Mouse (Mus musculus) heart, adult 2 months (tissue): Measurements from ENCODE around the gene Gcn1l1. TPM values are rescaled to one million over a fixed set of nuclear protein-coding genes. Genes with fewer than 3 reads are reported as not detected.

Source experiments
- DNase-seq, 2 experiments: peaks; one replicate each; pipeline ENCODE4 v3.0.0; 2021
- H3K27ac ChIP-seq: fragments of 200-600 bp; 2 replicates; pipeline ENCODE4 v1.8.1; 2022
- H3K27me3 ChIP-seq: fragments of 200-500 bp; 2 replicates; pipeline ENCODE4 v1.6.1; 2012; ENCODE audit warnings: mild to moderate bottlenecking, low read length, inconsistent platforms, mixed read lengths; ENCODE audit not compliant: control insufficient read depth, insufficient read depth
- H3K36me3 ChIP-seq: fragments of 200-500 bp; 2 replicates; pipeline ENCODE4 v1.6.1; 2012; ENCODE audit warnings: low read length, inconsistent platforms; ENCODE audit not compliant: control insufficient read depth, insufficient read depth
- H3K4me1 ChIP-seq: fragments of 200-500 bp; 2 replicates; pipeline ENCODE4 v1.6.1; 2011; ENCODE audit warnings: low read length; ENCODE audit not compliant: control insufficient read depth, insufficient read depth
- H3K4me3 ChIP-seq: fragments of 200-600 bp; 2 replicates; pipeline ENCODE4 v1.8.1; 2022
- H3K79me2 ChIP-seq: fragments of 200-500 bp; replicated peaks from 2 replicates; pipeline ENCODE4 v1.6.1; 2012; ENCODE audit warnings: mild to moderate bottlenecking, inconsistent platforms, low read length, moderate library complexity, mixed read lengths; ENCODE audit not compliant: control insufficient read depth, insufficient read depth
- H3K9ac ChIP-seq: fragments of 200-500 bp; 2 replicates; pipeline ENCODE4 v1.6.1; 2012; ENCODE audit warnings: low read depth, mild to moderate bottlenecking, control low read depth, inconsistent platforms, low read length, mixed read lengths
- CTCF ChIP-seq: fragments of 200-600 bp; IDR thresholded peaks from 2 replicates; pipeline ENCODE4 v1.8.1; 2022; ENCODE audit warnings: antibody characterized with exemption, mild to moderate bottlenecking, moderate library complexity
- EP300 ChIP-seq: fragments of 200-500 bp; IDR thresholded peaks from 2 replicates; pipeline ENCODE4 v1.6.1; 2011; ENCODE audit warnings: low read depth, low read length, control low read depth; ENCODE audit not compliant: insufficient read depth
- POLR2A ChIP-seq: fragments of 200-500 bp; IDR thresholded peaks from 2 replicates; pipeline ENCODE4 v1.6.1; 2011; ENCODE audit warnings: mild to moderate bottlenecking, low read depth, low read length, control low read depth; ENCODE audit not compliant: insufficient read depth
- WGBS: fragments of 180-500 bp; shearing (Covaris S2); methylation state at CpG from one replicate; pipeline ENCODE4 v1.1.7; 2018; 5-methylcytosine and 5-hydroxymethylcytosine counted together
- intact Hi-C: fragments of 180-260 bp; cut with DNase I; formaldehyde crosslinking; loops from one replicate; pipeline ENCODE4 v1.15.1; 2025
- polyA plus RNA-seq: library from polyadenylated mRNA; depleted of rRNA; stranded (reverse); fragments of >200 nt; gene quantifications from 2 replicates; pipeline ENCODE4 v1.2.3, GENCODE M21; 2012
- total RNA-seq, 2 experiments: library from RNA; stranded (reverse); gene quantifications; 2 replicates each; pipeline ENCODE4 v1.2.3; 2021

Gcn1l1 gene
- total and polyA plus RNA-seq, 3 experiments: 21.5 to 40.1 (median 34.2) TPM

DNA sequence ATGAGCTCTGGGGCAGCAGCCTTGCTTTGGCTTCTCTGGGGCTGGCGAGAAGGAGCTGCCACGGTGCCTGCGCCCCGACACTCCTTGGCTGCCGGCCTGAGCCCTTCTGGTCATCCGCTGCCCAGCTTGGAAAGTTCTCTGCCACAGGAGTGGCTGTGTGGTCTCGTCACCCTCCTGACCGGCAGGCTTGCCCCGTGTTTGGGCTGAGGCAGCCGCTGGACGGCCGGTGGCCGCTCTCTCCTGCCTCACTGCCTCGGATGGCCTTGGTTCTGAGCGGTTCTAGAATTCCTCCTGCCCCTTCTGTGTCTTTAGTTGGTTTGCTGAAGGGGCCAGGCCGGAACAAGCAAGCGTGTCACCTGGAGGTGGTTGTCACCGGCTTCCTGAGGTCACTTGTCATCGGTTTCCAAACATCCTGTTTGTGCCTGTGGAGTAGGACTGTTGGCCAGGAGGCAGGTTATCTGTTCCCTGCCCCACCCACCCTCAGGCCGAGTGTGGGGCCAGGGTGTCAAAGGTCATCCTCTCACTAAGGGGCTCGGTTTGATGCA is 44.7 kb upstream of the Gcn1l1 start:
- DNase-seq: peak; percentile 67
- TF ChIP-seq EP300 (no peak), CTCF (no peak), POLR2A (peak; percentile 61)
- intact Hi-C loops: loop anchor here (2.0 kb wide), 1 partner anchor 14 kb away; no protein-coding TSS in a partner anchor
- Histone ChIP-seq H3K79me2 (peaks cover 8% of the 10 kb centered on the region), H3K4me3 (peak overlapping the region; percentile 33), H3K4me1 (peaks cover 42% of the 10 kb centered on the region), H3K27ac (peak overlapping the region; percentile 88), H3K27me3 (no peaks in the 10 kb centered on the region), H3K36me3 (peaks cover 2% of the 10 kb centered on the region), H3K9ac (peak overlapping the region; percentile 51)
- WGBS: 34% methylated on average over 21 of the region's 21 CpGs

DNA sequence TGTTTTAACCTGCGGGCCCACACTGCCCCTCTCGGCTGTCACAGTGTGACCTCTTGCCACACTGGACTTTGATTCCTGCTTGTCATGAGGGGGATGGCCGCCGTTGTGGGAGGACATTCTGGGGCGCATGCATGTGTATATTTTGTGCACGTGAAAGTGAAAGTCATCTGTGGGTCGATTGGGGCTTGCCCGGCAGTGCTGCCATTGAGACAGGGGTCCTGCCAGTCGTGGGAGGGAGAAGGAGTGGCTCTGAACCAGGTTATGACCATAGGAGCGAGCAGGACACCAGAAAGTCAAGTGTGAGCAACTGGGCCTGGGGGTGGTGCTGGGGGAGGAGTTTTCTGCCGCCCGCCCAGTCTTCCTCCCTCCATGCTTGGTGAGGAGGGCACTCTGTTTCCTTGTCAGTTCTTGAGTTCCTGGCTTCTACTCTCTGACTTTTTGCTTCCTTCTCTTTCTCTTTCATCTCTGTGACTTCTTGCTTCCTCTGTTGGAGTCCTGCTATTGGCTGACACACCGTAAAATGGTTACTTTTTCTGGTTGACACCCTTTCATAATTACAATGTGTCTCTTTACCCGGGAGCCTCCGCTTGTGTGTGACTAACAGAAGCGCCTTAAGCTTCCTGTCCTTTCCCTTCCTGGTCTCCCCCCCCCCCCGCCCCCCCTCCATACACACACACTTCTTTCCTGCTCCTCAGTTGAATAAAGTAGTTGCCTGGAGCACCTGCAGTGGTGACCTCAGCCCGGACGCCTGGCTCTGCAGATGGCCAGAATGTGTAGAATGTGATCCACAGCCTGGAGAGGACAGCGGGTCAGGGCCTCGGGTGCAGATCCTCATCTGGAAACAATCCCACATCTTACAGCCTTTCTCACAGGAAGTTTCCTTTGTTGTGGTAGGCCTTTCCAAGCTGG is 43.2 kb upstream of the Gcn1l1 start:
- H3K4me1 ChIP-seq: peaks cover 49% of the 10 kb centered on the region
- peak overlapping the region; percentile 48 for H3K9ac ChIP-seq

DNA sequence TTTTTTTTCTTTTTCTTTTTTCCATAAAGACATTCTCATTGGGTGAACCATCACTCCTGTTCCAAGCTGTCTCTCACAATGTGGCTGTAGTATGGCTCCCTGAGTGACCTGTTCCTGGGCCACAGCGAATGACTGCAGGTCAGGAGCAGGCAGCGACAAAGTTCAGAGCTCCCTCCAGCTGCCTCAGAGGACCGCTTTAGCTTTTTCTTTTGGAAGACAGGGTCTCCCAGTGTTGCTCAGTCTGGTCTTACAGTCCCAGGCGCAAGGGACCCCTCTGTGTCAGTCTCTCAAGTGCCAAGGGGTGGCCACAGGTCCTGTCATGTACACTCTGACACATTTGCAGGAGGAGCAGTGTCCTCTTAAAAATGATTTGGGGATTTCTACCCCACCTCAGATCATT is 42.5 kb upstream of the Gcn1l1 start:
- peak in 1 of 2 experiments; percentile 39 for DNase-seq
- peaks cover 45% of the 10 kb centered on the region for H3K4me1 ChIP-seq
- intact Hi-C loops: loop anchor here (2.0 kb wide), 1 partner anchor 14 kb away; no protein-coding TSS in a partner anchor
- TF ChIP-seq EP300 (no peak), POLR2A (no peak), CTCF (no peak)
- peak overlapping the region; percentile 88 for H3K27ac ChIP-seq
- no peak overlapping the region for H3K4me3 ChIP-seq
- H3K79me2 ChIP-seq: peaks cover 10% of the 10 kb centered on the region
- peaks cover 2% of the 10 kb centered on the region for H3K36me3 ChIP-seq
- H3K27me3 ChIP-seq: no peaks in the 10 kb centered on the region
- WGBS: 68% methylated on average over 4 of the region's 4 CpGs
- no peak overlapping the region for H3K9ac ChIP-seq

More for the DNA sequence above, 43.2 kb upstream of the Gcn1l1 start:
- Histone ChIP-seq H3K36me3 (peaks cover 2% of the 10 kb centered on the region), H3K4me3 (peak overlapping the region; percentile 21; the same call in 1 of the 2 replicates), H3K27me3 (no peaks in the 10 kb centered on the region), H3K79me2 (peaks cover 10% of the 10 kb centered on the region), H3K27ac (peak overlapping the region; percentile 88)
- DNase-seq: peak; percentile 78 to 80
- intact Hi-C loops: loop anchor here (2.0 kb wide), 2 partner anchors 13 kb away; no protein-coding TSS in a partner anchor
- WGBS: 34% methylated on average over 21 of the region's 21 CpGs
- no peak for TF ChIP-seq CTCF
- TF ChIP-seq POLR2A: peak; percentile 56; the same call in 1 of the 2 replicates

DNA sequence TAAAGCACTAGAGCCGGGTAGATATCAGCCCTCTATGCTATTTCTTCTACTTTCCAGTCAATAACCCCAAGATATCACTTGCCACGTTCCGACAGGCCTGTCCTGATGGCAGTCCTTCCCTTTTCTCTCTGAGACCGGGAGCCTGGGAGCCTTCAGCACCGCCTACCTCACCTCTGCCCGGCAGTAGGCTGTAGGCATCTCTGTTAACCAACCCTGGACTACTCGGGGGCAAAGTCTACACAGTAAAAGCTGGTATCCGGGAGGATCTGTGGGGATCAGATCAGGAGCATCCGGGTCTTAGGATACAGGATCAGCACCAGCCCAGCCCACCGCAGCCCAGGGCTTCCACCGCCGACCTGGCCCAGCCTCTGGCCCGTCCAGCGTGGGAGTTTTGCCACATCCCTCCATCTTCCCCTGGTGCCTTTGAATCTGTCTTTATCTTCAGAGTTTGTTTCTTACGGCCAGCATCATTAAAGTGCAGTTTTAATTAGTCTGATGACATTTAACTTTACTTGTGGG is 42.0 kb upstream of the Gcn1l1 start:
- 60% methylated on average over 15 of the region's 15 CpGs for WGBS
- TF ChIP-seq POLR2A (no peak), EP300 (no peak), CTCF (no peak)
- Histone ChIP-seq H3K79me2 (peaks cover 10% of the 10 kb centered on the region), H3K27ac (peak overlapping the region; percentile 88), H3K4me3 (no peak overlapping the region), H3K4me1 (peaks cover 43% of the 10 kb centered on the region), H3K27me3 (no peaks in the 10 kb centered on the region), H3K9ac (no peak overlapping the region), H3K36me3 (peaks cover 2% of the 10 kb centered on the region)
- intact Hi-C loops: loop anchor here (2.0 kb wide), 1 partner anchor 14 kb away; no protein-coding TSS in a partner anchor
- DNase-seq: no peak

DNA sequence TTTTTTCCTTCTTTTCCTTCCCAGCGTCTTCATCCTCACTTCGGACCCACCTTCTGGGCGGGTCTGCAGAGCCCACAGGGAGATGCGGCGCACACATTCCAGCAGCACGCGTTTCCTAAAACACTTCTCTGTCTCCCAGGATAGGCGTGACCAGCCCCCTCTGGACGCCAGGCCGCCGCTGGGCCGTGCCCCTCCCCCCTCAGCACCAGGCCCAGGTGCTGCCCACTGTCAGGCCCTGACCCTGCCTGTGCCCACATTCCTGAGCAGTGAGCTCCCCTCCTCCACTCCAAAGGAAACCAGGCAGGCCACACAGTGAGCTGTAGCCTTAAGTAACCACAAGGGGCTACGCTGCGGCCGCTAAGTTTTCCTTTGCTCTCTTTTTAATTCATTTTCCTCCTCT is 41.1 kb upstream of the Gcn1l1 start:
- DNase-seq: peak; percentile 49 to 57

More for the DNA sequence above, 41.1 kb upstream of the Gcn1l1 start:
- Histone ChIP-seq H3K79me2 (peaks cover 11% of the 10 kb centered on the region), H3K4me3 (no peak overlapping the region), H3K27ac (peak overlapping the region; percentile 54), H3K27me3 (no peaks in the 10 kb centered on the region), H3K4me1 (peaks cover 48% of the 10 kb centered on the region), H3K36me3 (peaks cover 2% of the 10 kb centered on the region), H3K9ac (peak overlapping the region; percentile 53)
- WGBS: 16% methylated on average over 15 of the region's 15 CpGs
- intact Hi-C loops: loop anchor here (2.0 kb wide), 1 partner anchor 15 kb away; no protein-coding TSS in a partner anchor
- TF ChIP-seq EP300: 0 out of 2 replicates have a peak, but pooled peaks have one; percentile 23
- no peak for TF ChIP-seq POLR2A
- TF ChIP-seq CTCF: peak; percentile 46
